Mouse (Mus musculus): ENCODE measurements around the gene Nkx2-1. TPM values are rescaled to one million over a fixed set of nuclear protein-coding genes. Genes with fewer than 3 reads are reported as not detected.
A peak's percentile ranks its signal among the peaks of the same experiment; 100 is the strongest.

Gene Nkx2-1
- polyA plus RNA-seq (2014; fragmentation: Nextera tagmentation; extraction: Ambion mirVana) = 5.6 and 7.0 TPM in 2 replicates

DNA sequence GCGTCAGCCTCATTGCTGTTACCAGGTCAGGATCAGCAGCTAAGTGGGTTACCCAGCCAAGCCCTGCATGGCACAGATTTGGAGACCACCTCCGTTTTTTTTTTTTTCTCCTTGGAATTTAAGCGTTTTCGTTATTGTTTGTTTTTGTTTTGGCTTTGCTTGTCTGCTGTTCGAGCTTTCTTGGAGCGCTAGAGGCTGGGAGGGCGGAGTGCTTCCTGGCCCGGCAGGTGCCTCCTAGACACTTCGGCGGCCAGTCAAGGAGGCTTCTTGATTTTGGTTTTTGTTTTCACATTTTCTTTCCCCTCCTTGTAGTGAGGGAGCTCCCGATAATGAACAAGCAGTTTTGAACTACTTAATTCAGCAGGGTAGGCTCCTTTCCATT is at the start of gene Nkx2-1:
Nkx2-1 (minus strand) TSS at position 25 of the 382 bp plus-strand sequence.
- DNase-seq (ENCODE audit: low spot score, missing footprints) = no peak
- ATAC-seq (ENCODE audit: low FRiP score) = no peak
- WGBS = under 1% methylated on average over 11 of the region's 11 CpGs
- Histone ChIP-seq H3K36me3 (ENCODE audit: control insufficient read depth, insufficient read depth, low read length) (no peaks in the 10 kb centered on the region), H3K27me3 (ENCODE audit: control insufficient read depth, insufficient read depth, low read length) (peaks cover 96% of the 10 kb centered on the region), H3K4me2 (peak within 1 kb of the TSS; percentile 15), H3K4me1 (ENCODE audit: control insufficient read depth, insufficient read depth, low read length) (peaks cover 2% of the 10 kb centered on the region; the same call in 1 of the 2 replicates), H3K9me3 (ENCODE audit: control insufficient read depth, low read length) (no peaks in the 10 kb centered on the region), H3K27ac (ENCODE audit: low read depth, low read length) (no peak within 1 kb of the TSS), H3K9ac (ENCODE audit: low read length) (peak within 1 kb of the TSS; percentile 27), H3K4me3 (ENCODE audit: low read depth, low read length) (peak within 1 kb of the TSS; percentile 30)

DNA sequence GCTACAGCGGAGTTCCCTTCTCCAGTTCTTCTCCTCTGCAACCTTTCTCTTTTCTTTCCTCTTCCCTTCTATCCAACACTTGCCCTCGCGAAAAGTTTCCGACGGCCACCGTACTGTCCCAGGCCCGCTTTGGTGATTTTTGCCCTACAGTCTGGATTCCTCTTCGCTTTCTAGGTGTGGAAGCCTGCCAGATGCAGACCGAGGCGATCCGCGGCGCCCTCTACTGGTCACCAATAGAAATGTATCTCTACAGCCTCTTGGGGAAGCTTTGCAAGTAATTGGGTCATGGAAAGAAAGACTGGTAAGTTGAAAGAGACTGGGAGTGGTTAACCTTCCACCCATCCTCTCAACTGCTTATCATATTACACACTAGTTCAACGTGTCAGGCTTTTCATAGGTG is 4.4 kb upstream of the Nkx2-1 start:
- H3K27ac ChIP-seq (ENCODE audit: low read depth, low read length) = no peak overlapping the region
- DNase-seq (ENCODE audit: low spot score, missing footprints) (peak; percentile 96), ATAC-seq (ENCODE audit: low FRiP score) (peak; percentile 53; the same call in 1 of the 2 replicates)
- H3K4me2 ChIP-seq = no peak overlapping the region; the same call in 1 of the 2 replicates
- H3K9ac ChIP-seq (ENCODE audit: low read length) = no peak overlapping the region
- H3K27me3 ChIP-seq (ENCODE audit: control insufficient read depth, insufficient read depth, low read length) = peaks cover 66% of the 10 kb centered on the region
- H3K4me1 ChIP-seq (ENCODE audit: control insufficient read depth, insufficient read depth, low read length) = no peaks in the 10 kb centered on the region
- no peaks in the 10 kb centered on the region for H3K9me3 ChIP-seq (ENCODE audit: control insufficient read depth, low read length)
- no peak overlapping the region for H3K4me3 ChIP-seq (ENCODE audit: low read depth, low read length)
- WGBS = 2% methylated on average over 14 of the region's 14 CpGs
- no peaks in the 10 kb centered on the region for H3K36me3 ChIP-seq (ENCODE audit: control insufficient read depth, insufficient read depth, low read length)

DNA sequence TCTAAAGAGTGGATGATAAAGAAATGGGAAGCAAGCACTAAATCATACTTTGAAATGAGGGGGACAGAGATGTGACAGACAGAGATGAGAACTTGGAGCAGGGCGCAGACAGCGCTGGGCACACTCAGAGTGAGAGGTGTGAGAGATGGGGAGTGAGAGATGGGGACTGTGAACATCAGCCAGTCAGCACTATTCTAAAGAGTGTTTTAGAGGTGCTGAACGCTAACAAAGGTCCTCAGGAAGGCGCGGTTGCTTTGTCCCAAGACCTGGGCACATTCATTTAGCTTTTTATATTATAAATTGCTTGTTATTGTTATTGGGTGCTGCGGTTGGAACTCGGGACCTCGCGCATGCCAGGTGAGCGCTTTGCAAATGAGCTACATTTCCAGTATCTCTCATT is 3.9 kb upstream of the Nkx2-1 start:
- no peaks in the 10 kb centered on the region for H3K36me3 ChIP-seq (ENCODE audit: control insufficient read depth, insufficient read depth, low read length)
- under 1% methylated on average over 10 of the region's 10 CpGs for WGBS
- peaks cover 71% of the 10 kb centered on the region for H3K27me3 ChIP-seq (ENCODE audit: control insufficient read depth, insufficient read depth, low read length)
- no peak overlapping the region for H3K9ac ChIP-seq (ENCODE audit: low read length)
- no peak overlapping the region; the same call in 1 of the 2 replicates for H3K4me2 ChIP-seq
- H3K4me1 ChIP-seq (ENCODE audit: control insufficient read depth, insufficient read depth, low read length) = no peaks in the 10 kb centered on the region
- no peak overlapping the region for H3K4me3 ChIP-seq (ENCODE audit: low read depth, low read length)
- DNase-seq (ENCODE audit: low spot score, missing footprints) (peak; percentile 91), ATAC-seq (ENCODE audit: low FRiP score) (no peak)
- H3K9me3 ChIP-seq (ENCODE audit: control insufficient read depth, low read length) = no peaks in the 10 kb centered on the region
- no peak overlapping the region for H3K27ac ChIP-seq (ENCODE audit: low read depth, low read length)

DNA sequence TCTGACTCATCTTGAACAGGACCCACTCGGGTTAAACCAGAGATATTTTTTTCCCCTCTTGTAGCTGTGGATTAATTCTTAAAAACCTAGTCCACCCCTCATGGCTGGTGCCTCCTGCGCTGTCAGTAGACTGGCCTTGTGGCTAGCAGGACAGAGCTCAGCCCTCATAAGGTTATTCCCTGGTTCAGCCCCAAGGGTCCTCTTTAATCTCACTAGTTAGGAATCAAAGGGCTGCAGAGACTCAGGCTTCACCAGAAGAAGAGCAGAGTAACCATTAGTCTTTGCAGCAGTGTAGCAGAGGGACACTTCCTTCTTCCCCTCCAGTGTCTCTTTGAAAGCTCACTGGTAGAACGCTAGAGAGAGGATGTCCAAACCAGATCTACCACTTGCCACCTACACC is 1.9 kb upstream of the Nkx2-1 start:
- Histone ChIP-seq H3K9me3 (ENCODE audit: control insufficient read depth, low read length) (no peaks in the 10 kb centered on the region), H3K4me3 (ENCODE audit: low read depth, low read length) (no peak overlapping the region), H3K4me1 (ENCODE audit: control insufficient read depth, insufficient read depth, low read length) (no peaks in the 10 kb centered on the region; the same call in 1 of the 2 replicates), H3K27me3 (ENCODE audit: control insufficient read depth, insufficient read depth, low read length) (peaks cover 90% of the 10 kb centered on the region), H3K9ac (ENCODE audit: low read length) (no peak overlapping the region), H3K4me2 (no peak overlapping the region), H3K27ac (ENCODE audit: low read depth, low read length) (no peak overlapping the region), H3K36me3 (ENCODE audit: control insufficient read depth, insufficient read depth, low read length) (no peaks in the 10 kb centered on the region)
- DNase-seq (ENCODE audit: low spot score, missing footprints) (peak; percentile 90), ATAC-seq (ENCODE audit: low FRiP score) (no peak)
- WGBS = 5% methylated on average over 3 of the region's 3 CpGs

DNA sequence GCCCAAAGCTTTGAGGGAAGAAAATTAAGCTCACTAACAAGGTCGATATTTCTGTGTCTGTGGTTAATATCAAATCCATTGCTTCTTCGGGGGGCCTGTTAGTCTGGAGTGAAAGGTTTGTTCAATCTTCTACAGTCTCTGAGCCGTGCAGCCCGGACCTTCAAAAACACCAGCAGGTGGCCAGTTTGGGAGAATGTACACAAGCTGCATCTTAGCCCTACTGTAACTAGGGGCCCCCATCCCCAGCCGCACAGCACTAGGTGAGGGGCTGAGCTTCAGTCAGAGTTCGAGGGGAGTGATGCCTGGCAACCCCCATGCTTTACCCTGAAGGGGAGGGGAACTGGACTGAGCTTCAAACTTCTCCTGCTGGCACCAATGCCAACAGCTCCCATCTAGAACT is 1.2 kb upstream of the Nkx2-1 start:
- ATAC-seq (ENCODE audit: low FRiP score) = no peak
- H3K4me1 ChIP-seq (ENCODE audit: control insufficient read depth, insufficient read depth, low read length) = peaks cover 2% of the 10 kb centered on the region; the same call in 1 of the 2 replicates
- peaks cover 97% of the 10 kb centered on the region for H3K27me3 ChIP-seq (ENCODE audit: control insufficient read depth, insufficient read depth, low read length)
- DNase-seq (ENCODE audit: low spot score, missing footprints) = peak; percentile 92
- WGBS = 4% methylated on average over 6 of the region's 6 CpGs
- no peak overlapping the region for H3K4me3 ChIP-seq (ENCODE audit: low read depth, low read length)
- no peaks in the 10 kb centered on the region for H3K36me3 ChIP-seq (ENCODE audit: control insufficient read depth, insufficient read depth, low read length)
- no peak overlapping the region for H3K4me2 ChIP-seq
- no peaks in the 10 kb centered on the region for H3K9me3 ChIP-seq (ENCODE audit: control insufficient read depth, low read length)
- no peak overlapping the region for H3K9ac ChIP-seq (ENCODE audit: low read length)
- H3K27ac ChIP-seq (ENCODE audit: low read depth, low read length) = no peak overlapping the region

DNA sequence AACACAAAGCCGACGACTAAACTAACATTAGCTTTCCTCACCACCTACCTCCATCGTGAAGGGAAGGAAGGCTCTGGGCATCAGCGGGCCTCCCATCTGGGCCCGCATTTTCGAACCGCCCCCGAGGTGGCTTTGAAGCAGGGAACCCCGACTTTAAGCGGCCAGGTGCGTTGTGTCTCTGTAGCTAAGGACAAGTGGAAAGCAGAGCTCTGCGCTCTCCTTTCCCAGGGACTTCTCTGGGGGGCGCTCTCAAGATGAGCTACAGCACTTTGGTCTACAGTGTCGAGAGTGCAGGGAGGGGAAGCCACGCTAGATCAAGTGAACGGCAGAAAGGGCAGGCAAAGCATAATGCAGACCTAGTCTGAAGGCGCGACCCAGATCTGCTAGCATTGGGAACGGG is 634 bp upstream of the Nkx2-1 start:
- under 1% methylated on average over 19 of the region's 19 CpGs for WGBS
- Histone ChIP-seq H3K4me1 (ENCODE audit: control insufficient read depth, insufficient read depth, low read length) (peaks cover 2% of the 10 kb centered on the region; the same call in 1 of the 2 replicates), H3K27me3 (ENCODE audit: control insufficient read depth, insufficient read depth, low read length) (peaks cover 96% of the 10 kb centered on the region), H3K9ac (ENCODE audit: low read length) (no peak overlapping the region), H3K4me2 (0 out of 2 replicates have a peak overlapping the region, but pooled peaks have one; percentile 1), H3K9me3 (ENCODE audit: control insufficient read depth, low read length) (no peaks in the 10 kb centered on the region), H3K4me3 (ENCODE audit: low read depth, low read length) (no peak overlapping the region), H3K36me3 (ENCODE audit: control insufficient read depth, insufficient read depth, low read length) (no peaks in the 10 kb centered on the region), H3K27ac (ENCODE audit: low read depth, low read length) (no peak overlapping the region)
- no peak for ATAC-seq (ENCODE audit: low FRiP score)
- peak; percentile 97 for DNase-seq (ENCODE audit: low spot score, missing footprints)

DNA sequence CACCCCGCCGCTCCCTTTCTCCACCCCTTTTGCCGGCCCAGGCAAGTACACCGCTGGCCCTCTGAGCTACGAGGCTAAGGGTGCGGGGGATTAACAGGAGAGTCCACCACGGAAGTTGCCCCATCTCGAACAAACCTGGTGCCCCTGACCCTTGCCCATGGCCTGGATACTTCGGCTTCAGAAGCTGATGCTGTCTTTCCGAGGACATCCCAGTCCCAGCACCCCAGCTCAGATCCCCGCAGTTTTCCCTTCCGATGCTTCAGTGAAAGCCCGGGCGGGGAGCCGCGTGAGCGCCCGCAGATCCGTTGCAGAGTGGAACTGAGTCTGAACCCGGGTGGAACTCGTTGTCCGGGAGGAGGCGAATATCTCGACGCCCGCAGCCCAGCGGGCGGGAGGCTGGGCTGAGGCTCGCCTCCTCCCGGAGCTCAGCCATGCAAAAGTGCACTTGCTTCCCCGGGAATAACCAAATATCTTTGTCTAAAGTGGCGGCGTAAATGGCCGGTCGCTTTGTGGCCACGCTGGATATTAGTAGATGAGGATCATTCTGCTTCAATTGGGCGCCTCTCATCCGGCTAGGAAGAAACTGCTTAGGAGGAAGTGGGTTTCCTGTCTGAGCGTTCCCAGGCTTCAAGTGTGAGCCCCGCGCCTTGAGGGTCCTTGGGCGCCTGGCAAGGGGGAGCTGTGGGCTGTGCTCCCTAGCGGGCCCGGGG is 379 bp downstream of the Nkx2-1 start:
- Histone ChIP-seq H3K36me3 (ENCODE audit: control insufficient read depth, insufficient read depth, low read length) (no peaks in the 10 kb centered on the region), H3K4me3 (ENCODE audit: low read depth, low read length) (peak overlapping the region; percentile 30), H3K27me3 (ENCODE audit: control insufficient read depth, insufficient read depth, low read length) (peaks cover 96% of the 10 kb centered on the region), H3K4me1 (ENCODE audit: control insufficient read depth, insufficient read depth, low read length) (peaks cover 2% of the 10 kb centered on the region; the same call in 1 of the 2 replicates), H3K9ac (ENCODE audit: low read length) (peak overlapping the region; percentile 24; the same call in 1 of the 2 replicates), H3K4me2 (peak overlapping the region; percentile 15), H3K27ac (ENCODE audit: low read depth, low read length) (no peak overlapping the region), H3K9me3 (ENCODE audit: control insufficient read depth, low read length) (no peaks in the 10 kb centered on the region)
- ATAC-seq (ENCODE audit: low FRiP score) (no peak), DNase-seq (ENCODE audit: low spot score, missing footprints) (peak; percentile 96)
- 1% methylated on average over 44 of the region's 44 CpGs for WGBS

DNA sequence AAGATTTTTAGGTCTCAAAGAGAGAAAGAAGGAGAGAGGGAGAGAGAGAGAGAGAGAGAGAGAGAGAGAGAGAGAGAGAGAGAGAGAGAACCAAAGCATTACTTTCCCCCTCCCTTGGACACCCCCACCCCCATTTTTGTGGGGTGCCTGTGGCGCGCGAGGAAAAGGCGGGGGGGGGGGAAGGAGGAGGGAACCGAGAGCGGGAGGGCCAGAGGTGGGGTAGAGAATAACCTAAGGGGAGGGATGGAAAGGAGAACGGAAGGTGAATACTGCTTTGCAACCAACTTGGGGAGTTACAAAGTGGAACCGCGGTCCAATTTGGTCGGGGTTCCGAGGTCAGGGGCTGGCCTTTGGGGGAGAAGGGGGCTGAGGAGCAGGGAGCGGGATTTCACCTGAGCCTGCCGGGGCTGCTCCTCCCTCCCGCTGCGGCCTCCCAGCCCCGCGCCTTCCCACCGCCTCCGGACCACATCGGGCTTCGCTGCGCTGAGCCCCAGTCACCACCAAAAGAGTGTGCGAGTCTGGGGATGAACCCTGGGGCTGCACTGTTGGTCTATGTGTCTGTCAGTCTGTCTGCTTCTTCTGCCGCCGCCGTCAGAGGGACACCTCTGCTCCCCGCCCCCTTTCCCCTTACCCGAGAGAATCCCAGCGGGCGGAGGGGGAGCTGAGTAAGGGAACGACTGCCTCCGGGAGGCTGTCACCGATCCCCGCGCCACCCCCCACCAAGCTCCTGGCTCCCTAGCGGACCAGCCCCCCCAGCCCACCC is 1.1 kb downstream of the Nkx2-1 start:
- Histone ChIP-seq H3K27ac (ENCODE audit: low read depth, low read length) (no peak overlapping the region), H3K4me3 (ENCODE audit: low read depth, low read length) (peak overlapping the region; percentile 30), H3K9me3 (ENCODE audit: control insufficient read depth, low read length) (no peaks in the 10 kb centered on the region), H3K4me2 (peak overlapping the region; percentile 15), H3K36me3 (ENCODE audit: control insufficient read depth, insufficient read depth, low read length) (no peaks in the 10 kb centered on the region), H3K9ac (ENCODE audit: low read length) (peak overlapping the region; percentile 27; the same call in 1 of the 2 replicates), H3K4me1 (ENCODE audit: control insufficient read depth, insufficient read depth, low read length) (peaks cover 2% of the 10 kb centered on the region; the same call in 1 of the 2 replicates), H3K27me3 (ENCODE audit: control insufficient read depth, insufficient read depth, low read length) (peaks cover 96% of the 10 kb centered on the region)
- WGBS = 0% methylated on average over 33 of the region's 36 CpGs
- DNase-seq (ENCODE audit: low spot score, missing footprints) = peak; percentile 94
- ATAC-seq (ENCODE audit: low FRiP score) = 0 out of 2 replicates have a peak, but pooled peaks have one; percentile 19

Measured in midbrain, embryonic 11.5 days (tissue).